Mouse (Mus musculus) thymus, adult 18-20 months (tissue): Measurements from ENCODE around the gene Fto.

Experiments used
- DNase-seq, 2 experiments: peaks; one replicate each; pipeline ENCODE4 v3.0.0; 2022; ENCODE audit warnings: mixed read lengths in 2 of 2

Fto gene

GRCm38 (mm10) chr8:91708661-91709060 lies 395.3 kb downstream of the Fto start:
- no peak for DNase-seq

GRCm38 (mm10) chr8:91709768-91710167 lies 396.4 kb downstream of the Fto start:
- no peak for DNase-seq

- DNase-seq, result no peak
These were observed 397.9 kb downstream of the Fto start for GRCm38 (mm10) chr8:91711202-91711601.

GRCm38 (mm10) chr8:91711981-91712598 lies 398.8 kb downstream of the Fto start:
- DNase-seq, result no peak

GRCm38 (mm10) chr8:91712731-91713569 lies 399.6 kb downstream of the Fto start:
- DNase-seq, result no peak

- no peak for DNase-seq
These were observed 400.5 kb downstream of the Fto start for GRCm38 (mm10) chr8:91713677-91714312.

GRCm38 (mm10) chr8:91714733-91715132 lies 401.4 kb downstream of the Fto start:
- DNase-seq, result no peak

- no peak for DNase-seq
These were observed 402.2 kb downstream of the Fto start for GRCm38 (mm10) chr8:91715387-91716085.
